In the genomic region with DNA sequence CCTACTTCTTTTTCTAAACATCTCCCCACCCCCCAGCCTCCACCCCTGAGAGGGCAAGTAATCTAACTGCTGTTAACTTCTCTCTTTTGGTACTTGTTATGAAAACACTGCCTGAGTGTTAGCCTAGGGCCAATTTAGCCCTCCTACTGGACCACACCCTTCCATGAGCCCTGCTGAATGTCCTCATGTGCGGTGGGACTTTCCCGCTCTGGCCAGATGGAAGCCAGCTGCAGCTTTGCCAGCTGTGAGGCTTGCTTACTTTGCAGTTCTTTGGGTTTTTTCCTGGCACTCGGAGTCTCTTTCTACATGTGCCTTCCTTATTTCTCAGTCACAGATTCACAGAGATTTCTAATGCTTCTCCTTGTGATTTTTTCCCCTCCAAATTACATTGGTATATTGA, we compare ENCODE assay signal across 11 mouse cellular contexts. TPM values are rescaled to one million over a fixed set of nuclear protein-coding genes. Genes with fewer than 3 reads are reported as not detected.
A peak's percentile ranks its signal among the peaks of the same experiment; 100 is the strongest.
DNase-seq lines count a peak whose midpoint lies in the region; ATAC-seq and TF ChIP-seq lines count a peak whose summit lies in the region.
"Had no signal": no experiment of that assay in that cellular context is flagged by ENCODE, and none has a peak within 500 bp of the region (broad histone marks: within the 10 kb centered on the region; RNA-seq: fewer than 3 reads in every experiment).

No protein-coding gene starts in this region.

- no peak for ATAC-seq in heart, embryonic 11.5 days (replicated peaks; ENCODE audit: insufficient number of reproducible peaks, low FRiP score, low TSS enrichment)
- 0 out of 2 replicates have a peak, but pooled peaks have one; percentile 69 for ATAC-seq in embryonic facial prominence, embryonic 15.5 days (ENCODE audit: insufficient number of reproducible peaks, low FRiP score, low TSS enrichment, low read depth)
- peak; percentile 61; the same call in 1 of the 2 replicates for ATAC-seq in limb, embryonic 15.5 days (ENCODE audit: insufficient number of reproducible peaks, low FRiP score, low TSS enrichment, low read depth)
- ATAC-seq: CD4-positive, CD25-positive, alpha-beta regulatory T cell, adult 4 months; intestine, embryonic 16.5 days had no signal

- no peak overlapping the region for H3K9ac ChIP-seq in heart, adult 2 months (ENCODE audit: low read depth, low read length)
- H3K9ac ChIP-seq in heart, embryonic 11.5 days (ENCODE audit: low read depth, low read length) = no peak overlapping the region
- no peak overlapping the region for H3K9ac ChIP-seq in embryonic facial prominence, embryonic 15.5 days
- H3K9ac ChIP-seq in limb, embryonic 15.5 days = no peak overlapping the region

- H3K27me3 ChIP-seq in heart, adult 2 months (ENCODE audit: control insufficient read depth, insufficient read depth, low read length) = no peaks in the 10 kb centered on the region
- no peaks in the 10 kb centered on the region for H3K27me3 ChIP-seq in heart, embryonic 11.5 days (ENCODE audit: control insufficient read depth, insufficient read depth, low read length)
- H3K27me3 ChIP-seq in embryonic facial prominence, embryonic 15.5 days = no peaks in the 10 kb centered on the region
- no peaks in the 10 kb centered on the region for H3K27me3 ChIP-seq in limb, embryonic 15.5 days

- no peak for TF ChIP-seq CTCF in heart, adult 2 months (IDR thresholded peaks at IDR 0.05)

- H3K4me1 ChIP-seq in heart, adult 2 months (ENCODE audit: control insufficient read depth, insufficient read depth, low read length) = peaks cover 2% of the 10 kb centered on the region
- H3K4me1 ChIP-seq in heart, embryonic 11.5 days (ENCODE audit: control insufficient read depth, insufficient read depth, low read length) = 0 out of 2 replicates have a peak, but pooled peaks cover 6% of the 10 kb centered on the region
- H3K4me1 ChIP-seq in embryonic facial prominence, embryonic 15.5 days = peaks cover 21% of the 10 kb centered on the region
- peaks cover 13% of the 10 kb centered on the region; the same call in 1 of the 2 replicates for H3K4me1 ChIP-seq in limb, embryonic 15.5 days
- H3K4me1 ChIP-seq: midbrain, embryonic 10.5 days had no signal

- no peaks in the 10 kb centered on the region for H3K9me3 ChIP-seq in heart, embryonic 11.5 days (replicated peaks; ENCODE audit: control insufficient read depth, low read length)
- H3K9me3 ChIP-seq in embryonic facial prominence, embryonic 15.5 days (replicated peaks) = no peaks in the 10 kb centered on the region
- H3K9me3 ChIP-seq in limb, embryonic 15.5 days = no peaks in the 10 kb centered on the region
- H3K9me3 ChIP-seq: midbrain, embryonic 10.5 days had no signal

- no peak overlapping the region for H3K4me2 ChIP-seq in heart, embryonic 11.5 days
- 0 out of 2 replicates have a peak overlapping the region, but pooled peaks have one; percentile 18 for H3K4me2 ChIP-seq in embryonic facial prominence, embryonic 15.5 days (replicated peaks)
- 0 out of 2 replicates have a peak overlapping the region, but pooled peaks have one; percentile 7 for H3K4me2 ChIP-seq in limb, embryonic 15.5 days

- H3K27ac ChIP-seq in heart, adult 2 months = no peak overlapping the region
- no peak overlapping the region for H3K27ac ChIP-seq in heart, embryonic 11.5 days (ENCODE audit: low read depth, low read length)
- 0 out of 2 replicates have a peak overlapping the region, but pooled peaks have one; percentile 39 for H3K27ac ChIP-seq in embryonic facial prominence, embryonic 15.5 days (replicated peaks)
- peak overlapping the region; percentile 50 for H3K27ac ChIP-seq in limb, embryonic 15.5 days
- H3K27ac ChIP-seq: midbrain, embryonic 10.5 days had no signal

- no peaks in the 10 kb centered on the region for H3K36me3 ChIP-seq in heart, adult 2 months (ENCODE audit: control insufficient read depth, insufficient read depth, low read length)
- no peaks in the 10 kb centered on the region for H3K36me3 ChIP-seq in heart, embryonic 11.5 days (ENCODE audit: control insufficient read depth, insufficient read depth, low read length)
- no peaks in the 10 kb centered on the region for H3K36me3 ChIP-seq in embryonic facial prominence, embryonic 15.5 days
- H3K36me3 ChIP-seq in limb, embryonic 15.5 days = no peaks in the 10 kb centered on the region
- H3K36me3 ChIP-seq: midbrain, embryonic 10.5 days had no signal

- H3K79me2 ChIP-seq in heart, adult 2 months (replicated peaks; ENCODE audit: control insufficient read depth, insufficient read depth, low read length) = no peaks in the 10 kb centered on the region

- no peak for TF ChIP-seq POLR2A in heart, adult 2 months (IDR thresholded peaks at IDR 0.05; ENCODE audit: insufficient read depth, low read depth, low read length)

- 42% methylated on average over 3 of the region's 3 CpGs for WGBS in heart, adult 2 months
- WGBS in heart, embryonic 11.5 days (ENCODE audit: insufficient replicate concordance) = 42% methylated on average over 3 of the region's 3 CpGs
- 12% methylated on average over 3 of the region's 3 CpGs for WGBS in embryonic facial prominence, embryonic 15.5 days
- 16% methylated on average over 3 of the region's 3 CpGs for WGBS in limb, embryonic 15.5 days

- no peak overlapping the region for H3K4me3 ChIP-seq in heart, adult 2 months
- H3K4me3 ChIP-seq in heart, embryonic 11.5 days (ENCODE audit: low read depth, low read length) = no peak overlapping the region
- no peak overlapping the region for H3K4me3 ChIP-seq in embryonic facial prominence, embryonic 15.5 days (replicated peaks)
- no peak overlapping the region for H3K4me3 ChIP-seq in limb, embryonic 15.5 days
- H3K4me3 ChIP-seq: midbrain, embryonic 10.5 days had no signal

- peak; percentile 52; the same call in 1 of the 2 replicates for TF ChIP-seq EP300 in heart, adult 2 months (IDR thresholded peaks at IDR 0.05; ENCODE audit: insufficient read depth, low read depth, low read length)

- DNase-seq in heart, adult 2 months = peak; percentile 40 to 70
- peak; percentile 64 for DNase-seq in A20 (ENCODE audit: low read depth, low spot score)
- no peak for DNase-seq in adrenal gland, adult 18-20 months (ENCODE audit: low spot score in 2 of 2)
- DNase-seq in layer of hippocampus, adult 18-20 months (ENCODE audit: low spot score in 2 of 2) = no peak
- DNase-seq in left cerebral cortex, adult 8-10 months (ENCODE audit: low spot score in 2 of 2) = no peak

- intact Hi-C loops in heart, adult 2 months (cut with DNase I) = no loop called here

RNA-seq across cellular contexts. Expression of gene Prss23, which starts 45.3 kb away (rescaled TPM):
- total RNA-seq in heart, adult 2 months (2021) = 10 to 100 TPM; 18.9 to 20.6 TPM
- 50.1 and 58.2 TPM in 2 replicates for polyA plus RNA-seq in heart, adult 2 months (2012; rRNA removed)
- polyA plus RNA-seq in heart, embryonic 11.5 days (2014; fragmentation: Nextera tagmentation; extraction: Ambion mirVana) = 34.7 and 38.8 TPM in 2 replicates
- 101 and 112 TPM in 2 replicates for polyA plus RNA-seq in embryonic facial prominence, embryonic 15.5 days (2015; fragmentation: Nextera tagmentation; extraction: Ambion mirVana)
- polyA plus RNA-seq in limb, embryonic 15.5 days (2015; fragmentation: Nextera tagmentation; extraction: Ambion mirVana) = 81.4 and 85.1 TPM in 2 replicates
- 10 to 100 TPM; 17.1 to 31.4 TPM for total RNA-seq in adrenal gland, adult 18-20 months (2021)
- total RNA-seq in layer of hippocampus, adult 18-20 months (2021) = 10 to 100 TPM; 16.5 to 16.6 TPM
- total RNA-seq in left cerebral cortex, adult 8-10 months (2022) = 10 to 100 TPM; 14.7 to 20.7 (median 17.6) TPM
- polyA plus RNA-seq: CD4-positive, CD25-positive, alpha-beta regulatory T cell, adult 4 months had no signal

Comparison
In these comparisons a context has a peak if more than half of its experiments do, and no peak if none do; other contexts are left out.
1. DNase-seq: peak in heart, adult 2 months (2 of 2) and A20 (single experiment); none in adrenal gland, adult 18-20 months (0 of 2), layer of hippocampus, adult 18-20 months (0 of 2) and left cerebral cortex, adult 8-10 months (0 of 2).
2. H3K27ac ChIP-seq: peak in embryonic facial prominence, embryonic 15.5 days (single experiment) and limb, embryonic 15.5 days (single experiment); none in heart, adult 2 months (single experiment) and heart, embryonic 11.5 days (single experiment).